Mouse (Mus musculus) E14TG2a.4 (cell line): ENCODE data around the gene Fdxacb1.

Source experiments
- CTCF ChIP-seq: conservative IDR thresholded peaks from 2 replicates; pipeline ENCODE4 v1.5.1; 2014; ENCODE audit warnings: low read length
- POU5F1 ChIP-seq: IDR thresholded peaks from 2 replicates; pipeline ENCODE4 v1.6.1; 2014; ENCODE audit warnings: low read length, borderline replicate concordance

GRCm38 (mm10) chr9:50750706-50751105, 17.3 kb upstream of the Fdxacb1 start:
- TF ChIP-seq CTCF (no peak), POU5F1 (no peak)
